Mouse (Mus musculus) stomach, postnatal 0 days (tissue): ENCODE measurements around the gene Polr1a.

Experiments used
- CTCF ChIP-seq: IDR thresholded peaks from 2 replicates; pipeline ENCODE4 v1.5.1; 2016; ENCODE audit warnings: antibody characterized with exemption, low read depth, mild to moderate bottlenecking, moderate library complexity
- EP300 ChIP-seq: optimal IDR thresholded peaks from 2 replicates; pipeline ENCODE3; 2016; ENCODE audit warnings: antibody characterized with exemption

GRCm38 (mm10) chr6:71949721-71950120 is 40.9 kb downstream of the Polr1a start:
- no peak for TF ChIP-seq CTCF
- no peak for TF ChIP-seq EP300
